Mouse (Mus musculus): ENCODE results near the gene Aph1b. TPM values are rescaled to one million over a fixed set of nuclear protein-coding genes. Genes with fewer than 3 reads are reported as not detected.
"Not testable (repeated sequence)": the region's sequence is repeated elsewhere in the genome, so short reads cannot be mapped to it uniquely, and the experiment has no call there.

Gene Aph1b
- 1 to 10 TPM; 4.9 to 6.4 TPM for total RNA-seq (2021)

DNA sequence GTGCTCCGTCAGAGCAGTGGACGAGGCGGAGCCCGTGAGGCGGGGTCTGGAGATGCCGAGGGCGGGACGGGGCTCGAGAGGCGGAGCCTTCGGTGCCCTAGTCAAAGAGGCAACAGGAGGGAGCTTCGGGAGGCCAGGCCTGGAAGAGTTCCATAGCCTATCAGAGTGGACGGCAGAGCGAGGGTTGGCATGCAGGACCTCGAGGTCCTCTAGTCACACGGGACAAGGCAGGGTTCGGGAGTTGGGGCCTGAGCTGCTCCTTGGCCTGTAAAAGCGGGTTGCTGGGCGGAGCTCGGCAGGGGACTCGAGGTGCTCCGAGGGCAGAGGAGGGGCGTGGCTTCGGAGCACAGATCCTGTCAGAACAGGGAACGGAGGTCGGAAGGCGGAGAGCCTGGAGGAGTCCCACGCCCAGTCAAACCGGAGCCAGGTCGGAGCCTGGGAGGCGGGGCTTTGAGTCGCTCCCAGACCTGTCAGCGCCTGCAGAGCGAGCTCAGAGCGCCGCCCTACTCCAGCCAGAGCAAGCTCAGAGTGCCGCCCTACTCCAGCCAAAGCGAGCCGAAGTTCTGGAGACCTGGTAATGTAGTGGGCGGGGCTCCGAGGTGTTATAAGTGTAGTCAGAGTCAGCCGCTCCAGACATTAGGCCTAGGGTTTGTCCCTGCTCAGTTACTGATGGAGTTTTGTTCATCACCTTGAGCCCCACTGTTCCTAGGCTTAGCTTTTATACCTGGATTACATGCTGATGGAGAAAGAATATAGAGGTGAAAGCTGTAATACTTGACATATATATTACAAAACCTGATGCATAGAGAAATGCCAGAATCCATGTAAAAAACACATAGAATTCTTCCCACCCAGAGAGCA, at the start of gene Aph1b:
Gene Aph1b (minus strand): TSS at position 27 of the 861 bp plus-strand sequence.
- DNase-seq, result peak; percentile 95 to 96
- intact Hi-C loops (cut with DNase I), result loop anchor here (5.0 to 10.0 kb wide), 2 partner anchors 249 to 283 kb away; partner anchors contain the start of genes Fbxl22 and Tpm1

DNA sequence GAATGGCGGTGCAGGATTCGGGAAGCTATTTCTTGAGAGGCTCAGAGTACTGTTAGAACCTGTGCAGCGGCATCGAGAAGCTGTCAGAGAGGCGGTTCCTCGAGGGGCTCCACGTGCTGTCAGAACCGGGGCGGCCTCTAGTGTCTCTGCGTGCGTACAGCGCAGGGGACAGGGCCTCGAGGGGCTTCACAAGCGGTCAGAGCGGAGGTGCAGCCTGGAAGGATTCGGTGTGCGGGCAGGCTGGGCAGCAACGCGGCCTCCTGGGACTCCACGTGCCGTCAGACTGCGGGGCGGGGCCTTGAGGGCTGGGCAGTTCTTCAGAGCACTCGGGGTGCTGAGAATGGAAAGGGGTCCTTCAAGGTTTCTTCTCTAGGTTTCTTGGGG, 39.8 kb upstream of the Aph1b start:
- no peak for DNase-seq
- intact Hi-C loops (cut with DNase I), result loop anchor here (5.0 kb wide), 1 partner anchor 102 kb away; no protein-coding TSS in a partner anchor

DNA sequence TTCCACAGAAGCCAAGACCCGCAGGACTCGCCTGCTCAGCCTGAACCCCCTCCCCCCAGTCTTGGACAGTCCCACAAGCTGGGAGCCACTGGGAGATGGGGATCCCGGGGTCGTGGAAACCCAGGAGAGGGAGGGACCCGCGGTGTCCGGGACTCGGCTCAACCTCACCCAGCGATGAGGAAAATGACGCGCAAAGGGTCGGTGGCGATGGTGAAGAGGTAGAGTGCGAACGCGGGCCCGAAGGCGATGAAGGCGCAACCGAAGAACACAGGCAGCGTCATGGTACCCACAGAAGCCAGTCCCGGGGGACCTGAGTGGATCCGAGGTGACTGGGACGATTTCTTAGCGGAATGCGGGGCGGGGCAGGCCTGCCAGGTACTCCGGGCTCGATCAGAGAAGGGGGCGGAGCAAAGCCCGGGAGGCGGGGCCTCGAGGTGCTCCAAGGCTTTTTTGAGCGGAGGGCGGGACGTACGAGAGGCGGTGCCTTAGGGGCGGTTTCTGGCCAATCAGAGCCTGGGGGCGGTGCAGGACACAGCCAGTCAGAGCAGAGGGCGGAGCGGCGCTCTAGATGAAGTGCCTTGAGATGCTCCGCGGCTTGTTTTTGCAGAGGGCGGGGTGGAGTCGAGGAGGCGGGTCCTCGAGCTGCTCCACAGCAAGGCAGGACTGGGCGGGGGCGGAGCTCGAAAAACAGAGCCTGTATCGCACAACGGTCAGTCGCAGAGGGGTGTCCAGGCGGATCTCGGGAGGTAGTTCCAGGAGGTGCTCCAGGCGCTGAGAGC, 39.2 kb upstream of the Aph1b start, which contains the start of gene Aph1c:
Gene Aph1c (minus strand): TSS at position 409 of the 779 bp plus-strand sequence.
- peak; percentile 96 to 98 for DNase-seq
- intact Hi-C loops (cut with DNase I), result loop anchor here (5.0 kb wide), 3 partner anchors 83 to 322 kb away; partner anchors contain the start of genes Fbxl22 and Rab8b

DNA sequence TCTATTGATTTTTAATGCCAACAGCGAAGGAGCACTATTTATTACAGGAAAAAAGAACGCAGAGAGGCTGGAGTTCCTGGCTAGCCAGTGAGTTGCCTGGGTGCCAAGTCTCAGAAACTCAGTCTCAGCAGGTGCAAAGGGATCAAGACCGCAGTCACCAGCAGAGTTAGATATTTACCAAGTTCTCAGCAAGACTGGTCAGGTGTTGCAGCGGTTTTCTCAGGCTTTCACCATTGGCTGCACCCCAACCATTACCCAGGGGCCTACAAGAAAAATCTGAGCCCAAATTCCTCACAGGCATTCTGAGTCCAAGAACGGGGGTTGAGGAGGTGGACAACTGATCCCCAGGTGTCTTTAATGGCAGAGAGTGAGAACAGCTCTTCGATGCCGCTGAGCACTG, 38.6 kb upstream of the Aph1b start:
- DNase-seq, result peak in 1 of 2 experiments; percentile 12
- intact Hi-C loops (cut with DNase I), result loop anchor here (5.0 kb wide), 2 partner anchors 83 to 322 kb away; partner anchors contain the start of genes Fbxl22 and Rab8b

DNA sequence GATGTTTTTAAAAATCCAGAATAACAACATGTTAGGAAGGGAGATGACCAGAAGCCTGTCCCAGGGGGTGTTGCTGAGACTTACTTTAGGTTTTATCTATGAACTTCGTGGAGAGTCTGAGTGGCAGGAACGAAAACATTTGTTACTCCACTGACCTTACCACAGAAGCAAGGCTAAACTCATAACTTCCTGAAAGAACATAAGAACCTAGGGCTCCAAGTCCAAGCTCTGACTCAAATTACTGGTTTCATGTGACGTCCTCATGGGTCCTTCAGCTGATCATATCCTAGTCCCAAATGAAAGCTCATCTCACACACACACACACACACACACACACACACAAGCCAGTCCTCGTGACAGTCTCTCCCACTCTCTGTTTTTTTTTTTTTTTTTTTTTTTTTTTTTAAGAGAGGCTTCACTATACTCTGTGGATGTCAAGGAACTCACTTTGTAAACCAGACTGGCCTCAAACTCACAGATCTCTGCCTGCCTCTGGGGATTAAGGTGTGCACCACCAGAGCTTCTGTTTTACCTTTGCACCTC, 37.1 kb upstream of the Aph1b start:
- no peak for DNase-seq
- intact Hi-C loops (cut with DNase I), result loop anchor here (5.0 kb wide), 2 partner anchors 85 to 320 kb away; partner anchors contain the start of genes Fbxl22 and Rab8b

DNA sequence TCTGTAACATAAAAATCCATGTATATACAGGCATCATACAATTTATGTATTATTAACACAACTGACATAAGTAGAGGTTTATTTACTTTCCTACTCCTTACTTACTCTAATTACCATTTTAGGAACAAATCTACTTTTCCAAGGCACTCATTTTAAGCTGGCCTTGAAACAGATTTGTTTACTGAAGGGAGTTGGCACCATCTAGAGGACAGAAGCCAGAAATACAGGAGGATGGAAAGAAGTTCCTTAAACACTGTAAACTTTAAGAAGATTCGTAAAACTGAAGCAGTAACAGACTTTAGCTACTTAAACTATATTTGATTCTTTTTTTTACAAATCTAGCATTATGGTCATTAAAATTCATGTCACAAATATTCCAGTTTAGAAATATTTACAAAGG, 30.7 kb upstream of the Aph1b start:
- intact Hi-C loops (cut with DNase I), result loop anchor here (1.0 to 10.0 kb wide), 4 partner anchors 119 to 681 kb away; no protein-coding TSS in a partner anchor
- no peak for DNase-seq

DNA sequence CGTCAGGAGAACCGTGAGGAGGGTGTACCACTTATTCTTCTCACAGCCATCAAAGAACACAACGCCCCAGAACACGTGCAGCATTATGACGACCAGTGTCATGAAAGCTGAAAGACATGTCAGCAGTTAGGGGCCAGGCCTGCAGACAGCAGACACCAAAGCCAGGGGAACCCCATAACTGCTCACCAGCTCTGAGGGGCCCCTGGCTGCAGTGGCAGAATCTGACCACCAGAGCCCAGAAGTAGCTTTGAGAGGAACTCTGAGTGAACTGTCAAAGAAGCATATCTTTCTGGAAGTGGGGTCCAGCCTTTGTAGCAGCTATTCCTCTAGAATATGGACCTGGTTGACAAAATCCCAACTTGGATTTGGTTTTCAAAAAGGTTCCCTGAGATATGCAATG, 27.0 kb upstream of the Aph1b start:
- intact Hi-C loops (cut with DNase I), result loop anchor here (10.0 kb wide), 1 partner anchor 677 kb away; no protein-coding TSS in a partner anchor
- not testable (repeated sequence) for DNase-seq

DNA sequence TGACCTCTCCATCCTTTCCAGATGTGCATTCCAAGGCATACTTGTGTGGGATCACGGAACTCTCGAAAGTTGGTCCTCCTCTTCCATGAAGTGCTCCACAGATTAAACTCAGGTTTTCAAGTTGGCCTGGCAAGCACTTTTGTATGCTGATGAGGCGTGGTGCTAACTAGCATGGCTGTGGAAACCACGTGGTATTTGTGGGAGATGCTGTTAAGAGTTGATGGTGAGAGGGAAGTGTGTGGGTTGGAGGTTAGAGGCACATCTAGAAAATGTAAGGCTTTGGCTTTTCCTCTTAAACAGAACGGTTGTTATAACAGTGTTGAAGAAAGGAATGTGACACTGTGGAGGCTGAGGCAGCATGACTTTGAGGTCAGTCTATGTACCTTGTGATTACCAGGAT, 25.7 kb upstream of the Aph1b start:
- DNase-seq, result no peak
- intact Hi-C loops (cut with DNase I), result loop anchor here (10.0 kb wide), 1 partner anchor 676 kb away; no protein-coding TSS in a partner anchor

DNA sequence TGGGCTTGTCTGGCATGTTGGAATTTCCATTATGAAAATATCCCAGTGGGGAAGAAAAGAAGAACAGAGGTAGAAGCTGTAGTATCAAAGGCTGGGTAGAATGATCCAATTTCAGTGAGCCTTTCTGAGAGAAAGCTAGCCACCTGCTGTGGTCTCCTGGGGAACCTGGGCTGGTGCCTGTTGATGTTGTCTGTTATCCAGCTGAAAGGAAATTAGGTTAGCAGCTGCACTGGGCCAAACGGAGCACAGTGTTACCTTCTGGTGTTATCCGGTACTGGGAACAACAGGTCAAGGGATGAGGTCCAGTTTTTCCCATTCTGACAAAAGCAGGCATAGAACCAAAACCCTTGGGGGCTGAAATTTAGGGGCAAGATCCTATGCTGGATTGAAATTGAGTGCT, 18.1 kb upstream of the Aph1b start:
- DNase-seq, result no peak
- intact Hi-C loops (cut with DNase I), result no loop called here

DNA sequence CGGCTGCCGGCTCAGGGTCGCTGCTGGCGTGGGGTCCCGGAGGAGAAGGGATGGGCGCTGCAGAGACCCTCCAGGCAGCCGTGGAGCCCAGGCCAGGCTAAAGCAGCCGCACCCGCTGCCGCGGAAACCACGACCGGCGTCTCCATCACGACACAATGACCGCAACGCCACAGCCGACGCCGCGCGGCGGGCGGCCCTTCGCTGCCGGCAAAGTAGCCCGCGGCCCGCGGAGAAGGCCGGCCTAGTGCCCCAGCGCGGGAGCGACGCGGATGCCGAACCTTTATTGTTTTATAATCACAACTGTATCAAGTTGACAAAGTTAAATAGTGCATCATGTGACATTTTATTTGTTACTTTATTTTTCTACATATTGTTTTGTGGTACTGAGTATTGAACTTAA, 10.7 kb upstream of the Aph1b start:
- intact Hi-C loops (cut with DNase I); DNase-seq: not testable (repeated sequence)

DNA sequence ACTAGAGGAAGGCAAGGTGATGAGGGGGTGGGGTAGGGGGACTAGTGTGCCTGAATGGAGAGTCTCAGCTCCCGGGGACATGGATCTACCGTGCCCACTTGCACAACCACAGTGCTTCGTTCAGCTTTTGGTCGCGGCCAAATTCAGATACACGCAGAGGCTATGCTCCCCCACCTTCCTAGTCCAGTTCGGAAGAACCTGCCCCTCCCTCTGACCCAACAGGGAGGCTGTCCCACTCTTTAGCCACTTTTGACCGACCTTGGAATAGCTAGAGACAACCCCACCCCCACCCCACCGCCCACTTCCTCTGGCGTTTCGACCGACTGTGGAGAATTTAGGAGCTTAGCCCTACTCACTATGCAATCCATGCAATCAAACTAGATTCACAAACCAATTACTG, 6.7 kb upstream of the Aph1b start:
- DNase-seq, result no peak
- intact Hi-C loops (cut with DNase I), result no loop called here

DNA sequence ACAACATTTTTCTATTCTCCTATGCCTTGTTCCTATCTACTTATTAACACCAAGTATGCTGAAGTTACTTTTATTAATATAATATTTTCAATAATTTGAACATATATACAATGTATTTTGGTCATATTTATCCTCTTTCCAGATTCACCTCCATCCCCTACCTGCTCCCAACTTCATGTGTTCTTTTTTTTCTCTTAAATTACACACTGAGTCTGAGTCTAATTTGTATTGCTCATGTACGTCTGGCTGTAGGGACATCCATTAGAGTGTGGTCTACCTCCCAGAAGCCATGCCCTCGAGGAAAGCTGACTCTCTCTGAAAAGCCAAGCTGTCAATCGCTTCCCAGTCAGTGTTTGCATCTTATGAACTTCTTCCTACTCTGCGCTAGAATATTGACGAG, 1.4 kb upstream of the Aph1b start, which contains the start of gene Gm10647:
Gene Gm10647 (plus strand): TSS at position 301 of the 400 bp plus-strand sequence.
- intact Hi-C loops (cut with DNase I), result loop anchor here (5.0 to 10.0 kb wide), 2 partner anchors 248 to 284 kb away; partner anchors contain the start of genes Fbxl22 and Tpm1
- DNase-seq, result no peak

DNA sequence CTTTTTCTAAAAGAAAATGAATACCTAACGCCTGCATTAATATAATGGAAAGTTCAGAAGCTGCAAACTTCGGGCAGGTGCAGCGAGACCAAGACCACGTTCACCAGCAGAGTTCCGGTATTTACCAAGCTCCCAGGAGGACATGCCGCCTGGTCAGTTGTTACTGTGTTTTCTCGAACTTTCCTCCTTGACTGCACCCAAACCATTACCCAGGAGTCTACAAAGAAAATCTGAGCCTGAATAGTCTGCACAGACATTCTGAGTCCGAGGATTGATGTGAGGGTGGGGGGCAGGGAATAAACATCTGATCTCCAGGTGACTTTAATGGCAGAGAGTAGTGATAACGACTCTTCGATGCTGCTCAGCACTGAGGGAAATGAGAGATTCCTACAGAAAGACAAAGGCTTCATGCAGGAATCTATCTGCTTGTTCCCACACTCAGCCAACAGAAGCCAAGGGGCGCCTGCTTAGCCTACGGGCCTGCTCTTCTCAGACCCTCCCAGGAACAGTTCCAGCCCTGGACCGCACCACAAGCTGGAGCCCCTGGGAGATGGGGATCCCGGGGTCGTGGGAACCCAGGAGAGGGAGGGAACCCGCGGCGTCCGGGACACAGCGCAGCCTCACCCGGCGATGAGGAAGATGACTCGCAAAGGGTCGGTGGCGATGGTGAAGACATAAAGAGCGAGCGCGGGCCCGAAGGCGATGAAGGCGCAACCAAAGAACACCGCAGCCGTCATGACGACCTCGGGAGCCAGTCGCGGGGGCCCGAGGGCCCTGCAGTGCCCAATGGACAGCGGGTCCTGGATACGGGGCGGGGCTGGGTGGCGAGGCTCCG, 444 bp downstream of the Aph1b start:
- no peak for DNase-seq
- intact Hi-C loops (cut with DNase I), result loop anchor here (5.0 to 10.0 kb wide), 2 partner anchors 250 to 283 kb away; partner anchors contain the start of genes Fbxl22 and Tpm1

DNA sequence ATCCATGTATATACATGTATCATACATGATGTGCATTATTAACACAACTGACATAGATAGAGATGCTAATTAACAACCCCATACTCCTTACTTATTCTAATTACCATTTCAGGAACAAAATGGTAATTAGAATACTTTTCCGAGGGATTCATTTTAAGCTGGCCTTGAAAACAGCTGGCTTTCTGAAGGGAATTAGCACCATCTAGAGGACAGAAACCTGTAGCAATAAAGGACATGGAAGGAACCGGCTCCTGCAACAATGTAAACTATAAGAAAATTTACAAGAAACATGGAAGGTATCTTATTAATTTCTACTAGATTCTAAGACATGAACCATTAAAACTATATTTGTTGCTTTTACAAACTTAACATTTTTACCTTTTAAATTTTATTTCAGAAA, 7.5 kb downstream of the Aph1b start:
- intact Hi-C loops (cut with DNase I), result loop anchor here (5.0 kb wide), 1 partner anchor 321 kb away; no protein-coding TSS in a partner anchor

DNA sequence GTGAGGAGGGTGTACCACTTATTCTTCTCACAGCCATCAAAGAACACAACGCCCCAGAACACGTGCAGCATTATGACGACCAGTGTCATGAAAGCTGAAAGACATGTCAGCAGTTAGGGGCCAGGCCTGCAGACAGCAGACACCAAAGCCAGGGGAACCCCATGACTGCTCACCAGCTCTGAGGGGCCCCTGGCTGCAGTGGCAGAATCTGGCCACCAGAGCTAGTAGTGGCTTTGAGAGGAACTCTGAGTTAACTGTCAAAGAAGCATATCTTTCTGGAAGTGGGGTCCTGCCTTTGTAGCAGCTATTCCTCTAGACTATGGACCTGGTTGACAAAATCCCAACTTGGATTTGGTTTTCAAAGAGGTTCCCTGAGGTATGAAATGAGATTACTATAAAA, 10.7 kb downstream of the Aph1b start:
- intact Hi-C loops (cut with DNase I); DNase-seq: not testable (repeated sequence)

More for the DNA sequence above, 7.5 kb downstream of the Aph1b start:
- DNase-seq, result no peak

DNA sequence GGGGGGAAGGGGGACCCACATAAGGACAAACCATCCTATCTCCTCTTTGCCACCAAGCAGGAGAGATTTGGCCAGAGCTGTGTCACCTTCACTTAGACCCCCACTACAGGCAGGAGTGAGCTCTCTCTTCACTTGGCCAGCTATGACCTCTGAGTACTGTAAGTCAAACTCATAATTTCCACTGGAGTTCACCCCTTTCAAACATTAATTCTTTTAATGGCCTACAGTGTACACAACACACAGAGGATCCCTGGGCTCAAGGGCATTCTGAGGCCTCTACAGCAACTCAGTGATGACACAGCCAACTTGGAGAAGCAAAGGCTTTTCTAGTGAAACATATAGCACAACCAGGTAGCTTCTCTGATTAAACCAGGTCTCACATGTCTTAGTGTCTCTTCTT, 24.6 kb downstream of the Aph1b start:
- intact Hi-C loops (cut with DNase I), result no loop called here
- no peak for DNase-seq

DNA sequence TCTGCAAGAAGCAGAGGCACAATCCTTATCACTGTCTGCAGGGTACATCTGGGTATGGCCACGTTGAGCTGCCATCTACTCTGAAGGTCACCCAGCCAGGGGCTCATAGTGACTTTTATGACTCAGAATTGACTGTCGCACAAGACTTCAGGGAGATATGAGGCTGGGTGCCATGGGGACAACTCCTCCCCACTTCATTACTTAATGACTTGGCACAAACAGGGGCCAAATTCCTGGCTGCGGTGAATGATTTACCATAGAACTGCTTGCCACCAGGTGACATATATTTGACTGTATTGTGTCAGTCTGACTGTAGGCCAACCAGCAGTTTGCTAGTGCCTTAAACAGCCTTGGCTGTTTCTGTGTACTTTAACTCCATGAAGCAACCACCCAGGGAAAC, 26.0 kb downstream of the Aph1b start:
- intact Hi-C loops (cut with DNase I), result no loop called here
- no peak for DNase-seq

DNA sequence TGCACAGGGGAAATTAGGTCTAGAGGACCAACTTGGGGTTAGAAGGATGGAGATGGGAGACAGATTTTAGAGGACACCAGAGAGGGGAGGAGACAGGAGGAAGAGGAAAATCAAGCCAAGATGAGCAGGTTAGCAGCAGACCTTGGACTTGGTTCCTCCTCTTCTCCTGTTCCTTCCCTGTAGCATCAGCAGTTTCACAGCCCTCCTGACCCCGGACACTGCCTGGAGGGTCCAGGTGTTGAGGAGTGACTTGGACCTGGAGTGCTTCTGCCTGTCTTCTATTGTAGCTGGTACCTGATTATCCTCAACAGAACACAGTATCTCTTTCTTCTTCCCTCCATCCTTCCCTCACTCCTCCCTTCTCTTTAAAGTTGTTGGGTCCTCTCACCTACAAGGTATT, 26.6 kb downstream of the Aph1b start:
- no peak for DNase-seq
- intact Hi-C loops (cut with DNase I), result no loop called here

DNA sequence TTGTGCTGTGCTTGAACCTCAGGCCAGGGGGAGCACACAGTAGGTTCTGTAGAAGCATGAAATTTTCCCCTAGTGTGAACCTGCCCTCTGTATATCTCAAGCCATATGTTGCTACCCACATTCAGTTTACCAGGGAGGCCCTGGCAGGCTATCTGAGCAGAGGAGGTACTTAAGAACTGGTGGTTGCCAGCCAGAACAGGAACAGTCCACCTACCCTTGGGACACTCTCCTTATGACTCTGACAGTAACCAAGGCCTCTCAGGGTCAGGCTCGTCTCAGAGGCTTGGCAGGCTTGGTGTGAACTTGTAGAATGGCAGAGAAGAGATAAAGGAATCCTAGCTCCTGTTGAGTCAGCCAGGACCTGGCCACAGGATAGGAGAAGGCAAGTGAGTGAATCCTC, 34.3 kb downstream of the Aph1b start:
- DNase-seq, result no peak
- intact Hi-C loops (cut with DNase I), result no loop called here
